Mouse (Mus musculus) thymus, postnatal 14 days (tissue): ENCODE results near the gene Fem1a.
A peak's percentile ranks its signal among the peaks of the same experiment; 100 is the strongest.

Experiments used
- DNase-seq: peaks from one replicate; pipeline ENCODE4 v3.0.0; 2021

The Fem1a gene

GRCm38 (mm10) chr17:56304718-56305117 is 48.1 kb downstream of the Fem1a start:
- DNase-seq: peak; percentile 34

DNA sequence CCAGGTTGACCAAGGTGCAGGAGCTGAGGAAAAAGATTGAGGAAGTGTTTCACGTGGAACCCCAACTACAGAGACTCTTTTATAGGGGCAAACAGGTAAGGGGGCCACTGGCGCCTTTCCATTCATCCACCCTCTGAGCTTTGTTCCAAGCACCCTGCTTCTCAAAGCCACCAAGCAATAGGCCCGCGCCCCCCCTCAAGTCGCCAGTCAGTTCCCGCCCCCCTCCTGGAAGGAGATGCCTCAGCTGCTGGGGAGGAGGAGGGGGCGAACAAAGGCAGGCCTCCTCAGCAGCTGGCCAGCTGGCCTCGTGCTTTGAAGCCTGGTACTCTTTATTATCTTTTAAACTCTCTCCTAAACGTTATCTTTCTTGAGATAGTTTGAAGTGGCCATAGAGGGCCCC is 48.5 kb downstream of the Fem1a start:
- DNase-seq: peak; percentile 42

GRCm38 (mm10) chr17:56305826-56306225 is 49.2 kb downstream of the Fem1a start:
- DNase-seq: peak; percentile 67

DNA sequence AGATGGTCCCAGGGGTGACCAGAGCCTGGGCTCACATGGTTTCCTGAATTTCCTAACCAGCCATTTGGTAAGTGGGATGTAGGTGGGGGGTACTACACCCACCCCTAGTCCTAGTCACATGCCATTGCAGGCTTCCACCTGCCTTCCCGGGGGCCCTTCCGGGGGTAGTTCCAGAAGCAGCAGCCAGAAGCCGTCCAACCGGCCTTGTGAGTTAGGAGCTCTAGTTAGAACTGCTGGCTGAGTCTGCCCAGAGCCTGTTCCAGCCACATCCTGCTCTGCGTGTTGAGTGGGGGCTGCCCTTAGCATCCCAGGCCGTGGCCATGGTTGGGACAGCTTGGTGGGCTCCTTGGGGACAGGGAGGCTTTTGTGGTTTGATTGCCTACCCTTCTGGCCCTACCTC is 51.5 kb downstream of the Fem1a start:
- no peak for DNase-seq

GRCm38 (mm10) chr17:56309191-56309945 is 52.8 kb downstream of the Fem1a start:
- DNase-seq: no peak
